Mouse (Mus musculus) brain, embryonic 18.5 days (tissue): ENCODE measurements around the gene Cpt1b.

Experiments
- DNase-seq: peaks from one replicate; pipeline ENCODE4 v3.0.0-alpha.2; 2012; ENCODE audit warnings: low read depth, low spot score

Gene Cpt1b

GRCm38 (mm10) chr15:89425711-89426121 is at the start of gene Cpt1b:
Cpt1b (minus strand) TSS chr15:89425863.
- DNase-seq = no peak

GRCm38 (mm10) chr15:89475293-89475600 is 49.6 kb upstream of the Cpt1b start:
- no peak for DNase-seq

DNA sequence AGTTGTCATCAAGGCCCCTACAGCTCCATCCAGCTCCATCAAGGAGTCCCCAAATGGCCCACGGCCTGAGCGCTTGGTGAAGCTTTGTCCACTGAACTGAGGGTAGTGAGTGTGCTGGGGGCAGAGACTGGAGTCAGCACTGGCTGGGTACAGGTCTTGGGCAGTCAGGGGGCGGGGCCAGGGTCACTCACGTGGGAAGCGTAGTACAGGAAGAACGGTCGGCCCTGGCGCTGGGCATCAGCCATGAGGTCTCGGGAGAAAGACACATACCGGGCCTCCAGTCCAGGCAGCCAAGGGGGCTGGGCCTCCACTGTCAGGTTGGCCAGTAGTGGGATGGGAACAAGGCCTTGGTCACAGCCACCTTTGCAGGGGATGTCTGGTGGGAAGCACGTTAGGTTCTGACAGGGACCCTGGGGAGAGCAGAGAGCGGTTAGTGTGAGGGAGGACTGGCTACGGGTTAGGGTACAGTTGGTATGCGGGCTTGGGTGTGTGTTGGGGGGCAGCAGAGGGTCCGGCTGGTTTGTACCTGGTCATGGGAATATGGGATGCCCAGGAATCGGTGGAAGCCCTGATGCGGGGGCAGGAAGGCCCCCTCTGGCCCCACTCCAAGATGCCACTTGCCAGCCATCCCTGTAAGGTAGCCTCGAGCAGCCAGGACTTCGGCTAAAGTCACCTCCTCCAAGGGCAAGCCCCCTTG is 49.1 kb upstream of the Cpt1b start:
- no peak for DNase-seq

DNA sequence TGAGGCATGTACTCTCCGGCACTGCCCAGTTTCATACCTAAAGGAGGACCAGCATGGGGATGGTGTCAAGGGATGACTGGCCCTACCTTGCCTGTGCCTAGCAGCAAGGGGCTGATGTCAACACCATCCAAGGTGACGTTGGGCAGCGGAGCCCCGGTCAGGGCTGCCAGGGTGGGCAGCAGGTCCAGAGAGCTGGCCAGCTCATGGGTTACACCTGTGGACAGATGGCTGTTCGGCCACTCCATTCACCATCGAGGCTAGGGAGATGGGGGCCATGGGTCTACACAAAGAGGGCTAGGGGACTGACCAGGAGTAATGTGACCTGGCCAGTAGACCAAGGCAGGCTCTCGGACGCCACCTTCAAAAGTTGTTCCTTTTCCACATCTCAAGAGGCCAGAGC is 48.3 kb upstream of the Cpt1b start:
- no peak for DNase-seq

DNA sequence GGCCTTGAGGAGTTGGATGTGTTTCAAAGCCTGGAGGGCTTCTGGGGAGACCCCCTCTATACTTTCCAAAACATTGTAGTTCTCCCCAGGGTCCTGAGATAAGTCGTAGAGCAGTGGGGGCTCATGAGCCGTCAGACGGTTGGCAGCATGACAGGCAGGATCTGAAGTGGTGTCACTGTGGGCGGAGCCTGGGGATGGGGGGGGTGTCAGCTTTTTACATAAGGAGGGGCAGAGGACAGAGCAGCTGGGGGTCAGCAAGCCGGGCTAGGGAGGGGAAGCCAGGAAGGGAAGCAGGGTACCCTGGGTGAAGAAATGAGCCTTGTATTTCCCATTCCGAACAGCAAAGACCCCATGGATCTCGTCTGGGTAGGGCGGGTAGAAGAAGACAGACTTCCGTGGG is 47.7 kb upstream of the Cpt1b start:
- no peak for DNase-seq

- no peak for DNase-seq
These were observed 45.8 kb upstream of the Cpt1b start for GRCm38 (mm10) chr15:89471476-89471875.

- no peak for DNase-seq
These were observed 42.9 kb upstream of the Cpt1b start for GRCm38 (mm10) chr15:89468577-89468976.

- no peak for DNase-seq
These were observed 39.4 kb upstream of the Cpt1b start for GRCm38 (mm10) chr15:89465052-89465451.

DNA sequence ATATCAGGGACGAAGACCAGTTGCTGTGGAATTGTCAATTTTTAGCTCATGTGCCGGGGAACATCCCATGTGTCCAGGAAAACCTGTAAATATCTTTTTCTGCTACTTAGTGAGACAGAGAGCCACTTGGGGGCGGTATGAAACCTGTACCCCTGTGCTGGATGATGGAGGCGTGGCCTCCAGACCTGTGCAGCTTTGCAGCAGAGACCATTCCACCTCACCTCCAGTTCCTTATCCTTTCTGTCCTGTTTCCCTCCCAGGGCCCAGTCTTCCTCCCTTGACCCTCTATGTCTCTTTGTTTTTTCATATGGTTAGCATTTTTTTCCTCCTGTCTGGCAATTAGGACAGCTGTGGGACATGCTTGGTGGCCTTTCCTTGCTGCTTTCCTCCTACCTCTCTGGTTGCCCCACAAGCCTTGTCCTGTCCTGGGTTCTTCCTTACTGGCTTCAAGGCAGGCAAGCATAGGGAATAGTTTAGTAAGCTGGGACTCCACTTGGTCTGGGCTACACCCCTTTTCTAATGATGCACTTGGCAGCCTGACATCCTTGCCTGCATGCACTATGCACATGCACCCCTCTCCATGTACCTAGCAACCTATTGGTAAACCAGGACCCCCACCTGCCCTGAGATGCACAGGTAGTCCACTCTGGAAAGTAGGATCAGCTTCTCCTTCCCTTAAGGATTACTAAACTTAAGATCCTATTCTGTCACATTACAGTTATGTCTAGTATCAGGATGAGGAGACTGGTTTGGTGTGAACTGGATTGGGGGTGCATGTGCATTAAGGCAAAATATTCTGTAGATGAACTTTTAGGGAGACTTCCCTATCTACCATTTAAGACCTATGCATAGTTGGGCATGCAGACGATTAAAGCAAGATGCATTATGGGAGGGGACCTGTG is 37.9 kb upstream of the Cpt1b start:
- DNase-seq = no peak

DNA sequence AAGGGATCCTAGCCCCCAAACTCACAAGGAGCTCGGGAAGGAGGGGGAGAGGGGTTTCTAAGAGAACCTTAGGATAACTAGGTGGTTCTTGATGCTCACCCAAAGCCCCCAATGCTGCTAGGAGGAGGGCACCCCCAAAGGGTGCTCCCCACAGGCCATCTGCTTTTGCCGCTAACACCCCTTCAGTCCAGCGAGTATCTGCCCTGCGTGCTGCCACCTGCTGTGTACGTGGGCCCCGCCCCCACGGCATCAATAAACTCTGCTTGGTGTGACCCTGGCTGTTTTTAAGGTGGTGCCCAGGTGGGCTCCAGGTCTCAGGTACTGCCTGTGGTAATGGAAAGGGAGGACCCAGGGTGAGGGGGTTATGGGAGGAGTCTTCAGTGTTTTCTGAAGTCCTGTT is 36.5 kb upstream of the Cpt1b start:
- DNase-seq = no peak

- DNase-seq = no peak
These were observed 35.7 kb upstream of the Cpt1b start for GRCm38 (mm10) chr15:89461321-89461720.

DNA sequence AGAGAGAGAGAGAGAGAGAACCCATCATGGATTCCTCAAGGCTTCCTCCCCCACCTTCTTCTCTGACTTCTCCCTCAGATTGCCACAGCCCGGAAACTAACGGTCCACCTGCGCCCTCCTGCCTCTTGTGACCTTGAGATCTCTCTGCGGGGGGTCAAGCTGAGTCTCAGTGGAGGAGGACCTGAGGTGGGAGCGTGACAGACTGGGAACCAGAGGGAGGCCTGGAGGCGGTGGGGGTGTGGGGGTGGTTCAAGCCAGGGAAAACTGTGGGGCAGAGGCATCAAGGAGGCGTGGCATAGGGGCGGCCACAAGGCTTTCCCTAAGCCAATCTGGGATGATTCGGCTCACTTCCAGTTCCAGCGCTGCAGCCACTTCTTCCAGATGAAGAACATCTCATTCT is 34.6 kb upstream of the Cpt1b start:
- DNase-seq = no peak

DNA sequence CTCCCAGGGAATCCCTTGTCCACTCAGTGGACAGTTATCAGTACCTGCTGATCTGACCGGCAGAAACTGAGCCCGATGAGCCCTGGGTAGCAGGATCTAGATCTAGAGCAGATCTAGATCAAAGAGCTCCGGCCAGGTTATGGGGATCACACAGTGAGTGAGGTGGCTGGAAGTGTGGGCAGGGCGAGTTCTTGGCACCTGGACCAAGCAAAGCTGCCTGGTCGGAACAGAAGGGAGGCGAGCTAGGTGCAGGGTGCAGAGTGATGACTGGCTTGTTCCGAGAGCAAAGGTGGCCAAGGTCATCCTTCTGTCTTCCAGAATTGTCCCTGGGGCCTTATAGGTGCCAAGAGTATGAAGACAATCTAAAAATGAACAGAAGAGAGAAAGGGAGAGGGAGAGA is 34.2 kb upstream of the Cpt1b start:
- DNase-seq = no peak

GRCm38 (mm10) chr15:89458942-89459341 is 33.3 kb upstream of the Cpt1b start:
- DNase-seq = no peak

DNA sequence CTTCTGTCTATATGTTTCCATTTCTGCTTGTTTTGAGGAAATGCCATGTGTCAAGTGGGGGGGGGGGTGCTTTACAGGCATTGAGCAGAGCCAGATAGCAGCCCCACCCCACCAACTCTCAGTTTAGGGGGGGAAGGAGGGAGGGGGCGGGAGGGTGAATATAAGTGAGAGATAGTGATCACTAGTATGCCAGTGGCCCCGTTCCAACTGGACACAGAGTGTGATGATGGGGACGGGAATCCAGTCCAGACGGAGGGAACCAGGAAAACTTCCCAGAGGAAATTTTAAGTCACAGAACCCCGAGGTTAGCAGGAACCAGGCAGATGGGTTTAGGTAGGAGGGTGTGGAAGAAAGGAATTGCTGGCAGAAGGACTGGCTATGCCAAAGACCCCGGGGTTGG is 30.0 kb upstream of the Cpt1b start:
- DNase-seq = no peak

GRCm38 (mm10) chr15:89454857-89455256 is 29.2 kb upstream of the Cpt1b start:
- DNase-seq = no peak

DNA sequence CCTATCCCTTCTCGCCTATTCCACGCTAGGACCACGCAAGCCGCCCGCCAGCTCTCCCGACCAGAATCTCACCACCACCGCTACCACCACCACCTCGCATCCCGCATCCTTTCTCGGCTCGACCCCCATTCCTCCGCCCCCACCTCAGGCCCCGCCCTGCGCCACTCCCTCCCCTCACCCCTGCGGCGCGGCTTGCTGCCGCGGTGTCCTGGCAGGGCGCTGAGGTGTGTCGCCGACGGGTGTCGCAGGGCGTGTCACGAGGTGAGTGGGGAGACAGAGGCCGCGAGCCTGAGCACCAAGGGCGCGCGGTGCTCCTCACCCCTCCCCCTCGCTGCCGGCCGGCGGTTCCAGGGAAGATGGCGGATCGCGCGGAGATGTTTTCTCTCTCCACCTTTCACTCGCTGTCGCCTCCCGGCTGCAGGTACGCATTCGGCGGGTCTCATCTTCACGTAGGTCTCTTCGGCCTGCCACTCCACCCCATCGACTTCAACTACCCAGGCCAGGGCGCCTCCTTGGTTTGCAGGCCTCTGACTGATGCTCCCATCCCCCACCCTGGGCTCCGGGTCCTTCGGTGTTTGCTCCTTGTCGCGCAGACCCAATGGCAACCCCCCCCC is 28.3 kb upstream of the Cpt1b start, which contains the start of gene Mapk8ip2:
Gene Mapk8ip2, plus strand, starts transcription at position 49 of the 614 bp plus-strand sequence.
- no peak for DNase-seq

- no peak for DNase-seq
These were observed 27.5 kb upstream of the Cpt1b start for GRCm38 (mm10) chr15:89452906-89453864.

DNA sequence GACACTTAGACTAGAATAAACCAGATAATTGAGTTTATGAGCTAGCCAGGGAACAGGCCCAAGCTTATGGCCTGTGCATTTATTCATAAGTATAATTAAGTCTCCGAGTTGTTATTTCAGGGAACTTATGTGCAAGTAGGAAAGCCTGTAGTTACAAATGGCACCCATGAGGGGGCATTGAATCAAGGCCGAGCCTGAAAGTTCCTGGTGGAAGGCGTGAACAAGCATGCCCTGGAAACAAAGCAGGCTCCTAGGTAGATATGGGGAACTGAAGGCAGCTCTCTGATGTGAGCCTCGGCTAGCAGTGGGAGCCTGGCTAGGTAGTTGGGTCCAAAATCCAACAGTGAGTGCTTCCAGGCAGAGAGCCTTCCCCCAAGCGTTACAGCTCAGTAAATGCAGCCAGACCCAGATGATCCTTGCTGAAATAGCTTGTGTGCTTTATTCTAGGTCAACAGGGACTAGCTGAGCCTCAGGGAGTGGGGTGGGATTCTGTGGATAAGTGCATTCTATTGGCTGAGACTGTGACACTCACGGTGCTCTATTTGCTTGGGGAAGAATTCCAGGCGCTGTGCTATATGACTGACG is 16.9 kb upstream of the Cpt1b start:
- DNase-seq = no peak

DNA sequence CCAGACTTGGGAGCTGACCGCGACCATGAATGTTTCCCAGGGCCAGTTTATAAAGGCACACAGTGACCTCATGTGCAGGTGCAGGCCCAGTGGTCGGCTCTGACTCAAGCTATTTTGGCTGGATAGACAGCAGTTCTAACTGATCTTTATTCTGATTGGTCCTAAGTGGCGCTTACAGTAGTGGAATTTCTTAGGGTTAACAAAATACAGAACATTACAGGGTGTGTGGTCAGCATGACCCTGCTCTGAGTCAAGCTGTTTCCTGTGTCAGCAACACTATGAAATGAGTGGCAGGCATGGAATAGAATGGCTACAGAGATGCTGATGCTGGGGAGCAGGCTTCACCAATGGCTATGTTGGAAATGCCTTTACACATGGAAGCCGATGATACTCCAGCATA is 10.2 kb upstream of the Cpt1b start:
- no peak for DNase-seq

DNA sequence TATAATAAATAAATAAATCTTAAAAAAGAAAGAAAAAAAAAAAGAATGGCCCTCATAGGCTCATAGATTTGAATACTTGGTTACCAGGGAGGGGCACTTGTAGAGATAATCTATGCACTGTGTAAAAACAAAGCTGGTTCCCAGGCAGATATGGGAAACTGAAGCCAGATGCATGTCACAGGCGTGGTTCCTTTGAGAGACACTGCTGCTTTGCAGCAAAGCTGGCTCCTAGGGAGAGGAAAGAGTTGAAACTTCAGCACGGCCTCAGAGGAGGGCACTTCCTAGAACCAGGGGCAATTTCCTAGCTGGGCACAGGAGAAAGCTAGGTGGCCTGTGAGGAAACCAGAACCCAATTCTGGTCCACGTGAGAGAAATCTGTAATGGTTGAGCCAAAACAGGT is 8.5 kb upstream of the Cpt1b start:
- DNase-seq = no peak
